Mouse (Mus musculus): ENCODE data around the gene Luzp1. TPM values are rescaled to one million over a fixed set of nuclear protein-coding genes. Genes with fewer than 3 reads are reported as not detected.
A peak's percentile ranks its signal among the peaks of the same experiment; 100 is the strongest.

Gene Luzp1
- polyA plus RNA-seq, 1 experiment from 2014 or later: 137 TPM

GRCm38 (mm10) chr4:136441354-136442043 lies 28.1 kb upstream of the Luzp1 start:
- Histone ChIP-seq H3K9ac (ENCODE audit: low read length) (no peak overlapping the region), H3K27me3 (ENCODE audit: control insufficient read depth, insufficient read depth, low read length) (no peaks in the 10 kb centered on the region), H3K4me2 (ENCODE audit: low read depth, severe bottlenecking) (no peak overlapping the region), H3K36me3 (ENCODE audit: control insufficient read depth, insufficient read depth, low read length) (no peaks in the 10 kb centered on the region), H3K27ac (replicated peaks; ENCODE audit: low read depth, low read length) (no peak overlapping the region), H3K4me1 (ENCODE audit: control insufficient read depth, insufficient read depth, low read length) (no peaks in the 10 kb centered on the region), H3K4me3 (ENCODE audit: low read depth, low read length) (no peak overlapping the region), H3K9me3 (ENCODE audit: control insufficient read depth, low read length) (no peaks in the 10 kb centered on the region)
- DNase-seq (ENCODE audit: low spot score) (no peak), ATAC-seq (ENCODE audit: insufficient number of reproducible peaks, low FRiP score, low TSS enrichment, low read depth) (no peak)
- WGBS: 88% methylated on average over 15 of the region's 15 CpGs

GRCm38 (mm10) chr4:136444561-136444960 lies 25.0 kb upstream of the Luzp1 start:
- DNase-seq (ENCODE audit: low spot score) (no peak), ATAC-seq (ENCODE audit: insufficient number of reproducible peaks, low FRiP score, low TSS enrichment, low read depth) (no peak)
- Histone ChIP-seq H3K9ac (ENCODE audit: low read length) (no peak overlapping the region), H3K9me3 (ENCODE audit: control insufficient read depth, low read length) (no peaks in the 10 kb centered on the region), H3K27ac (replicated peaks; ENCODE audit: low read depth, low read length) (no peak overlapping the region), H3K4me2 (ENCODE audit: low read depth, severe bottlenecking) (no peak overlapping the region), H3K27me3 (ENCODE audit: control insufficient read depth, insufficient read depth, low read length) (no peaks in the 10 kb centered on the region), H3K36me3 (ENCODE audit: control insufficient read depth, insufficient read depth, low read length) (no peaks in the 10 kb centered on the region), H3K4me3 (ENCODE audit: low read depth, low read length) (no peak overlapping the region), H3K4me1 (ENCODE audit: control insufficient read depth, insufficient read depth, low read length) (no peaks in the 10 kb centered on the region)
- 80% methylated on average over 4 of the region's 4 CpGs for WGBS

GRCm38 (mm10) chr4:136449795-136450194 lies 19.8 kb upstream of the Luzp1 start:
- Histone ChIP-seq H3K27me3 (ENCODE audit: control insufficient read depth, insufficient read depth, low read length) (no peaks in the 10 kb centered on the region), H3K9me3 (ENCODE audit: control insufficient read depth, low read length) (no peaks in the 10 kb centered on the region), H3K4me3 (ENCODE audit: low read depth, low read length) (no peak overlapping the region), H3K9ac (ENCODE audit: low read length) (no peak overlapping the region), H3K36me3 (ENCODE audit: control insufficient read depth, insufficient read depth, low read length) (no peaks in the 10 kb centered on the region), H3K4me2 (ENCODE audit: low read depth, severe bottlenecking) (no peak overlapping the region), H3K4me1 (ENCODE audit: control insufficient read depth, insufficient read depth, low read length) (no peaks in the 10 kb centered on the region), H3K27ac (replicated peaks; ENCODE audit: low read depth, low read length) (no peak overlapping the region)
- WGBS: 91% methylated on average over 5 of the region's 5 CpGs
- ATAC-seq (ENCODE audit: insufficient number of reproducible peaks, low FRiP score, low TSS enrichment, low read depth) (no peak), DNase-seq (ENCODE audit: low spot score) (no peak)

GRCm38 (mm10) chr4:136450271-136450670 lies 19.3 kb upstream of the Luzp1 start:
- no peak overlapping the region for H3K27ac ChIP-seq (replicated peaks; ENCODE audit: low read depth, low read length)
- no peak for DNase-seq (ENCODE audit: low spot score)
- H3K9ac ChIP-seq (ENCODE audit: low read length): no peak overlapping the region
- H3K27me3 ChIP-seq (ENCODE audit: control insufficient read depth, insufficient read depth, low read length): no peaks in the 10 kb centered on the region
- H3K4me1 ChIP-seq (ENCODE audit: control insufficient read depth, insufficient read depth, low read length): peaks cover 2% of the 10 kb centered on the region; the same call in 1 of the 2 replicates
- no peak overlapping the region for H3K4me3 ChIP-seq (ENCODE audit: low read depth, low read length)
- WGBS: 71% methylated on average over 4 of the region's 4 CpGs
- ATAC-seq (ENCODE audit: insufficient number of reproducible peaks, low FRiP score, low TSS enrichment, low read depth): no peak
- no peaks in the 10 kb centered on the region for H3K9me3 ChIP-seq (ENCODE audit: control insufficient read depth, low read length)
- no peak overlapping the region for H3K4me2 ChIP-seq (ENCODE audit: low read depth, severe bottlenecking)
- no peaks in the 10 kb centered on the region for H3K36me3 ChIP-seq (ENCODE audit: control insufficient read depth, insufficient read depth, low read length)

GRCm38 (mm10) chr4:136451564-136451963 lies 18.0 kb upstream of the Luzp1 start:
- no peak overlapping the region for H3K9ac ChIP-seq (ENCODE audit: low read length)
- DNase-seq (ENCODE audit: low spot score) (no peak), ATAC-seq (ENCODE audit: insufficient number of reproducible peaks, low FRiP score, low TSS enrichment, low read depth) (no peak)
- H3K27ac ChIP-seq (replicated peaks; ENCODE audit: low read depth, low read length): no peak overlapping the region
- no peaks in the 10 kb centered on the region for H3K9me3 ChIP-seq (ENCODE audit: control insufficient read depth, low read length)
- no peaks in the 10 kb centered on the region for H3K27me3 ChIP-seq (ENCODE audit: control insufficient read depth, insufficient read depth, low read length)
- H3K4me1 ChIP-seq (ENCODE audit: control insufficient read depth, insufficient read depth, low read length): peaks cover 2% of the 10 kb centered on the region; the same call in 1 of the 2 replicates
- WGBS: 15% methylated on average over 6 of the region's 6 CpGs
- H3K4me2 ChIP-seq (ENCODE audit: low read depth, severe bottlenecking): no peak overlapping the region
- no peak overlapping the region for H3K4me3 ChIP-seq (ENCODE audit: low read depth, low read length)
- H3K36me3 ChIP-seq (ENCODE audit: control insufficient read depth, insufficient read depth, low read length): no peaks in the 10 kb centered on the region

- H3K9me3 ChIP-seq (ENCODE audit: control insufficient read depth, low read length): no peaks in the 10 kb centered on the region
- H3K36me3 ChIP-seq (ENCODE audit: control insufficient read depth, insufficient read depth, low read length): no peaks in the 10 kb centered on the region
- no peaks in the 10 kb centered on the region for H3K27me3 ChIP-seq (ENCODE audit: control insufficient read depth, insufficient read depth, low read length)
- ATAC-seq (ENCODE audit: insufficient number of reproducible peaks, low FRiP score, low TSS enrichment, low read depth): no peak
- no peak overlapping the region for H3K4me3 ChIP-seq (ENCODE audit: low read depth, low read length)
- no peak overlapping the region for H3K4me2 ChIP-seq (ENCODE audit: low read depth, severe bottlenecking)
- no peak overlapping the region for H3K27ac ChIP-seq (replicated peaks; ENCODE audit: low read depth, low read length)
- peaks cover 2% of the 10 kb centered on the region; the same call in 1 of the 2 replicates for H3K4me1 ChIP-seq (ENCODE audit: control insufficient read depth, insufficient read depth, low read length)
- DNase-seq (ENCODE audit: low spot score): no peak
- H3K9ac ChIP-seq (ENCODE audit: low read length): no peak overlapping the region
- WGBS: 76% methylated on average over 3 of the region's 3 CpGs
Measured at GRCm38 (mm10) chr4:136452286-136452685, 17.3 kb upstream of the Luzp1 start.

GRCm38 (mm10) chr4:136452792-136453191 lies 16.8 kb upstream of the Luzp1 start:
- no peak for DNase-seq (ENCODE audit: low spot score)
- no peaks in the 10 kb centered on the region for H3K9me3 ChIP-seq (ENCODE audit: control insufficient read depth, low read length)

GRCm38 (mm10) chr4:136454850-136455260 lies 14.7 kb upstream of the Luzp1 start:
- no peaks in the 10 kb centered on the region for H3K36me3 ChIP-seq (ENCODE audit: control insufficient read depth, insufficient read depth, low read length)
- no peak overlapping the region for H3K4me3 ChIP-seq (ENCODE audit: low read depth, low read length)
- H3K4me1 ChIP-seq (ENCODE audit: control insufficient read depth, insufficient read depth, low read length): peaks cover 2% of the 10 kb centered on the region; the same call in 1 of the 2 replicates
- peak overlapping the region; percentile 38; the same call in 1 of the 2 replicates for H3K4me2 ChIP-seq (ENCODE audit: low read depth, severe bottlenecking)
- 5% methylated on average over 10 of the region's 10 CpGs for WGBS
- DNase-seq (ENCODE audit: low spot score) (peak; percentile 95), ATAC-seq (ENCODE audit: insufficient number of reproducible peaks, low FRiP score, low TSS enrichment, low read depth) (peak; percentile 44; the same call in 1 of the 2 replicates)
- H3K9me3 ChIP-seq (ENCODE audit: control insufficient read depth, low read length): no peaks in the 10 kb centered on the region
- H3K9ac ChIP-seq (ENCODE audit: low read length): no peak overlapping the region
- H3K27me3 ChIP-seq (ENCODE audit: control insufficient read depth, insufficient read depth, low read length): no peaks in the 10 kb centered on the region
- no peak overlapping the region for H3K27ac ChIP-seq (replicated peaks; ENCODE audit: low read depth, low read length)

More at GRCm38 (mm10) chr4:136452792-136453191, 16.8 kb upstream of the Luzp1 start:
- Histone ChIP-seq H3K4me1 (ENCODE audit: control insufficient read depth, insufficient read depth, low read length) (peaks cover 2% of the 10 kb centered on the region; the same call in 1 of the 2 replicates), H3K27me3 (ENCODE audit: control insufficient read depth, insufficient read depth, low read length) (no peaks in the 10 kb centered on the region), H3K36me3 (ENCODE audit: control insufficient read depth, insufficient read depth, low read length) (no peaks in the 10 kb centered on the region), H3K9ac (ENCODE audit: low read length) (no peak overlapping the region), H3K27ac (replicated peaks; ENCODE audit: low read depth, low read length) (no peak overlapping the region), H3K4me3 (ENCODE audit: low read depth, low read length) (no peak overlapping the region), H3K4me2 (ENCODE audit: low read depth, severe bottlenecking) (no peak overlapping the region)
- ATAC-seq (ENCODE audit: insufficient number of reproducible peaks, low FRiP score, low TSS enrichment, low read depth): no peak
- WGBS: 20% methylated on average over 5 of the region's 5 CpGs

Measured in limb, embryonic 11.5 days (tissue).